Mouse (Mus musculus) MEL-GATA-1-ER (cell line): ENCODE measurements at regions not wholly inside any gene's neighbourhood (a gene's known extent, or its start where the extent isn't known, plus 50 kb on each side); places are given as distances from the start of the nearest gene placed in this dataset.

Source experiments
- DNase-seq: peaks from one replicate; pipeline ENCODE4 v3.0.0-alpha.2; 2012; ENCODE audit warnings: low read depth; ENCODE audit errors: extremely low read depth

DNA sequence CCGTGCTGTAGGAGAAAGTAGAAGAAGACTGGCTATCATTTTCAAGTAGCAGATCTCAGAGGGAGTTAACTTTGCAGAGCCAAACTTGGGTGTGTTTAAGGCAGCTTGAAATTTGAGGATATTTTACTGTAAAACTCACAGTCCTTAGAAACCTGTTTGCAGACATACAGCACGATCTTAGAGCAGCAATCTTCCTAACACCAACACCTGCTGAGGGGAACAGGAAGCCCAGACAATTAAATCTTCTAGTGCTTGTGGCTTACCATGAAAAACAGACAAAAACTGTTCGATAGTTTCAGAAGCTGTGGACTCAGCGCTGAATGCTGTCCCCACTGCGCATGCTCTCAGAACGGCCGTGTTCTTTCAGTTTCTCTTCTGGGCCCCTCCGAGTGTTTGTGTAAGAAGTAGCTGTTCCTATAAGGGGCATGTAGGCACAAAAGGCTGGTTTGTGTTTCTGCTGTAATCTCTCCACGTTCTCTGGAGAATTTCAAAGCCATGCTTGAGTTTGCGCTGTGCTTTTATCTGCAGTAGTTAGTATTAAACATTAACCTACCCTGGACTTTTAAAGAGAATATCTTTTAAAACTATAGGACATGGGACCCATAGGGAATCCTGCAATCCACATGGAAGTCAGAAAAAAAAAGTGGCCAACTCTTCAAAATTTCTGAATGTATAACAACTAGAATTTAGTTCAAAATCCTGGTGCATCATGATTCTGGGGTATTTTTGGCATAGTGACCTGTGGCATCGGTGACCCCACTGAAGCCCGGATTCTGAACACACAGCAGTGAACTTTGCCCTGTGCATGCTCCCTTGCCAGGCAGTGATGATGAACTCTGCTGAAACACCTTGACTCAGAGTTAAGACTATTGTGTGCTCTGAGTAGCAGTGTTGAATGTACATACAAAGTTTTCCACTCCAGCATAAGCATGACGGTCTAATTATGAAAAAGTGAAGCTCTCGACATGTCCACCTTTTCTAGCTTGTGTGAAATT lies 584.4 kb downstream of the Etnk1 start:
- DNase-seq = no peak

- DNase-seq = no peak
Observed at GRCm38 (mm10) chr6:143757462-143757861, 590.4 kb downstream of the Etnk1 start.

- no peak for DNase-seq
Observed at GRCm38 (mm10) chr6:143768115-143768514, 601.1 kb downstream of the Etnk1 start.
